10 mouse cellular contexts compared by ENCODE assay signal in the genomic region with DNA sequence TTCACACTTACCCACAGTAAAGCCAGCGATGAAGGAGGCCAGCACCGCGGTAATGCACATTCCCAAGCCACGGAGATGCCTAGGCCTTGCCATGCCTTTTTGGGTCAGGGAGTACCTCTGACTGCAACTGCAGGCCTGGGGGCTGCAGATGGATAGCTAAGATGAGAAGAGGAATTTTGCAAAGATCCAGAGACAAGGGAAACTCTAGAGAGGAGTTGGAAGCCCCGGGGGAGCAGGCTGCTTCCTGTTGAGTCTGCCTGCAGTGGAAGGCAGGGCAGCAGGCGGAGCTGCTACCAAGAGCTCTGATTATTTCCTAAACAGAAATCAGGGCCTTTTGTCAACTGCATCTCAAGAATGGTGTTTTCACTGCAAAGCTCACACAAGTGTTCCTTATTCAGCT. TPM values are rescaled to one million over a fixed set of nuclear protein-coding genes. Genes with fewer than 3 reads are reported as not detected.
DNase-seq lines count a peak whose midpoint lies in the region; ATAC-seq and TF ChIP-seq lines count a peak whose summit lies in the region.
"Had no signal": no experiment of that assay in that cellular context is flagged by ENCODE, and none has a peak within 500 bp of the region (broad histone marks: within the 10 kb centered on the region; RNA-seq: fewer than 3 reads in every experiment).

No protein-coding gene starts in this region.

- H3K4me2 ChIP-seq in kidney, postnatal 0 days (ENCODE audit: low read length) = peak overlapping the region; percentile 31
- H3K4me2 ChIP-seq: neural tube, embryonic 12.5 days had no signal

- H3K9me3 ChIP-seq in kidney, postnatal 0 days (replicated peaks; ENCODE audit: low read length) = no peaks in the 10 kb centered on the region
- H3K9me3 ChIP-seq: neural tube, embryonic 12.5 days had no signal

- 0 out of 2 replicates have a peak overlapping the region, but pooled peaks have one; percentile 3 for H3K4me3 ChIP-seq in kidney, postnatal 0 days (replicated peaks; ENCODE audit: low read depth, low read length)
- H3K4me3 ChIP-seq: neural tube, embryonic 12.5 days had no signal

- intact Hi-C loops in left cerebral cortex, postnatal 14 days (cut with DNase I) = no loop called here

- no peak for ATAC-seq in kidney, postnatal 0 days (replicated peaks; ENCODE audit: low FRiP score, low read depth)
- ATAC-seq in activated CD4-positive, CD25-positive, alpha-beta regulatory T cell, adult 4 months = no peak

- H3K27me3 ChIP-seq in kidney, postnatal 0 days (ENCODE audit: insufficient read depth, low read length) = no peaks in the 10 kb centered on the region
- H3K27me3 ChIP-seq: neural tube, embryonic 12.5 days had no signal

- H3K9ac ChIP-seq in kidney, postnatal 0 days (ENCODE audit: low read depth, low read length) = peak overlapping the region; percentile 32; the same call in 1 of the 2 replicates
- H3K9ac ChIP-seq: neural tube, embryonic 12.5 days had no signal

- DNase-seq in 3134 (ENCODE audit: extremely low read depth, insufficient read length, low spot score) (peak; percentile 64), NIH3T3 (ENCODE audit: low read depth) (peak; percentile 67)
- DNase-seq in heart, adult 8-10 months (ENCODE audit: low spot score) = peak; percentile 27
- DNase-seq in kidney, postnatal 0 days (ENCODE audit: low spot score) = peak; percentile 44
- no peak for DNase-seq in right cerebral cortex, postnatal 14 days
- no peak for DNase-seq in left cerebral cortex, postnatal 14 days (ENCODE audit: low spot score in 2 of 2)
- no peak for DNase-seq in spleen, adult 18-20 months

- TF ChIP-seq CTCF in kidney, postnatal 0 days (IDR thresholded peaks at IDR 0.05; ENCODE audit: low read depth) = no peak

- H3K4me1 ChIP-seq in kidney, postnatal 0 days (replicated peaks; ENCODE audit: insufficient read depth, low read length) = no peaks in the 10 kb centered on the region
- H3K4me1 ChIP-seq: neural tube, embryonic 12.5 days had no signal

- WGBS in kidney, postnatal 0 days = 23% methylated on average over 6 of the region's 6 CpGs

- H3K36me3 ChIP-seq in kidney, postnatal 0 days (ENCODE audit: insufficient read depth, low read length) = no peaks in the 10 kb centered on the region
- H3K36me3 ChIP-seq: neural tube, embryonic 12.5 days had no signal

- H3K27ac ChIP-seq in kidney, postnatal 0 days = peak overlapping the region; percentile 48; the same call in 1 of the 2 replicates
- H3K27ac ChIP-seq: neural tube, embryonic 12.5 days had no signal

RNA-seq across cellular contexts. Expression of gene Naalad2, which starts 17.0 kb away (rescaled TPM):
- 1 to 10 TPM; 5.5 to 7.9 (median 6.3) TPM for total RNA-seq in heart, adult 8-10 months (2022)
- polyA plus RNA-seq in kidney, postnatal 0 days (2015; fragmentation: Nextera tagmentation; extraction: Ambion mirVana) = 7.1 and 9.0 TPM in 2 replicates
- 1 to 10 TPM; 1.2 to 1.3 TPM for total RNA-seq in left cerebral cortex, postnatal 14 days (2021)
- polyA plus RNA-seq in activated CD4-positive, CD25-positive, alpha-beta regulatory T cell, adult 4 months (2017; shearing (Covaris generic)) = under 1 TPM in 1 of 2 experiments, not detected in 1; 0.37 TPM
- total RNA-seq: hematopoietic stem cell, adult 5-6 weeks had no signal

RNA-seq across cellular contexts. Expression of gene Ubtfl1, which starts 18.4 kb away (rescaled TPM):
- total RNA-seq in heart, adult 8-10 months (2022) = not detected
- polyA plus RNA-seq in kidney, postnatal 0 days (2015; fragmentation: Nextera tagmentation; extraction: Ambion mirVana) = not detected in 2 replicates
- total RNA-seq in left cerebral cortex, postnatal 14 days (2021) = not detected
- under 1 TPM in 1 of 2 experiments, not detected in 1; 0.26 TPM for polyA plus RNA-seq in activated CD4-positive, CD25-positive, alpha-beta regulatory T cell, adult 4 months (2017; shearing (Covaris generic))
- total RNA-seq: hematopoietic stem cell, adult 5-6 weeks had no signal
- polyA plus RNA-seq: neural tube, embryonic 12.5 days had no signal

RNA-seq across cellular contexts. Expression of gene Mbd3l2, which starts 44.7 kb away (rescaled TPM):
- total RNA-seq in heart, adult 8-10 months (2022) = not detected
- not detected in 2 replicates for polyA plus RNA-seq in kidney, postnatal 0 days (2015; fragmentation: Nextera tagmentation; extraction: Ambion mirVana)
- not detected for total RNA-seq in left cerebral cortex, postnatal 14 days (2021)
- polyA plus RNA-seq in activated CD4-positive, CD25-positive, alpha-beta regulatory T cell, adult 4 months (2017; shearing (Covaris generic)) = not detected
- polyA plus RNA-seq: neural tube, embryonic 12.5 days had no signal

Comparison
In these comparisons a context has a peak if more than half of its experiments do, and no peak if none do; other contexts are left out.
1. DNase-seq: peak in 3134 (single experiment), NIH3T3 (single experiment), heart, adult 8-10 months (single experiment) and kidney, postnatal 0 days (single experiment); none in right cerebral cortex, postnatal 14 days (single experiment), left cerebral cortex, postnatal 14 days (0 of 2) and spleen, adult 18-20 months (0 of 2).